Mouse (Mus musculus): ENCODE measurements around the gene Aco2.

DNA sequence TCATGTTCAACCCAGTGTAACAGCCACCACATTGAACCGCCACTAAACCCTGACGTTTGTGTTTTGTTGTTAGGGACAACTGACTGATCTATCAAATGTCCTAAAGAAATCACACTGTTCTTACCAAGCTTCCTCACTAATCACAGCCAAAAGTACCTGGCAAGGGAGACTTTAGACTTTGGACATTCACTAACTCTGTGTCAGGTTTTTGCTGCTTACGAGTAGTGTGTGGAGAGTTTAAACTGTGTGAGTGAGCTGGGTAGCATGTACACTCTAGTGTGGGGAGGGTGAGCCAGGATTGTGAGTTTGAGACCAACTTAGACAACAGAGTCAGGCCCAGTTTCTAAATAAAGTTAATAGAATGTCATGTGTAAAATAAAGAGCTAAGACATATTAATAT is 10.2 kb downstream of the Aco2 start:
- TF ChIP-seq CTCF (IDR thresholded peaks at IDR 0.05; ENCODE audit: control insufficient read depth, insufficient read depth, insufficient read length), result no peak
- TF ChIP-seq MYOG (IDR thresholded peaks at IDR 0.05; ENCODE audit: control insufficient read depth, extremely low read depth, insufficient read length), result no peak
